Mouse (Mus musculus) midbrain, embryonic 11.5 days (tissue): ENCODE data around the gene Tle2. TPM values are rescaled to one million over a fixed set of nuclear protein-coding genes. Genes with fewer than 3 reads are reported as not detected.

ENCODE experiments used
- ATAC-seq: fragments of 200-750 bp; cut with Nextera tagmentation; 2 replicates; pipeline ENCODE4 v1.8.0; 2017; ENCODE audit warnings: moderate TSS enrichment, moderate library complexity; ENCODE audit not compliant: low FRiP score
- DNase-seq: peaks from one replicate; pipeline ENCODE4 v3.0.0; 2015; ENCODE audit warnings: low spot score; ENCODE audit errors: missing footprints
- H3K27ac ChIP-seq: fragments of 300-500 bp; sonication (generic); 2 replicates; pipeline ENCODE4 v1.5.1; 2014; ENCODE audit warnings: low read depth, low read length
- H3K27me3 ChIP-seq: fragments of 300-500 bp; sonication (generic); 2 replicates; pipeline ENCODE4 v1.6.1; 2014; ENCODE audit warnings: mild to moderate bottlenecking, low read length, moderate library complexity, mixed read lengths; ENCODE audit not compliant: control insufficient read depth, insufficient read depth
- H3K36me3 ChIP-seq: fragments of 300-500 bp; sonication (generic); 2 replicates; pipeline ENCODE4 v1.6.1; 2014; ENCODE audit warnings: mild to moderate bottlenecking, low read length, moderate library complexity, mixed read lengths; ENCODE audit not compliant: control insufficient read depth, insufficient read depth
- H3K4me1 ChIP-seq: fragments of 300-500 bp; sonication (generic); 2 replicates; pipeline ENCODE4 v1.6.1; 2014; ENCODE audit warnings: low read length; ENCODE audit not compliant: control insufficient read depth, insufficient read depth
- H3K4me2 ChIP-seq: fragments of 300-500 bp; sonication (generic); 2 replicates; pipeline ENCODE4 v1.6.1; 2014; ENCODE audit warnings: mild to moderate bottlenecking, moderate library complexity
- H3K4me3 ChIP-seq: fragments of 300-500 bp; sonication (generic); 2 replicates; pipeline ENCODE4 v1.5.1; 2014; ENCODE audit warnings: low read depth, low read length
- H3K9ac ChIP-seq: fragments of 300-500 bp; sonication (generic); 2 replicates; pipeline ENCODE4 v1.6.1; 2014; ENCODE audit warnings: low read length
- H3K9me3 ChIP-seq: fragments of 300-500 bp; sonication (generic); 2 replicates; pipeline ENCODE4 v1.6.1; 2016; ENCODE audit warnings: low read length; ENCODE audit not compliant: control insufficient read depth
- WGBS: fragments of 180-500 bp; shearing (Covaris S2); extraction: QIAGEN DNeasy Blood & Tissue Kit; methylation state at CpG from one replicate; pipeline ENCODE4 v1.1.7; 2014; 5-methylcytosine and 5-hydroxymethylcytosine counted together
- polyA plus RNA-seq: library from polyadenylated mRNA; unstranded; fragments of >200 nt; fragmentation: Nextera tagmentation; extraction: Ambion mirVana; gene quantifications from 2 replicates; pipeline ENCODE4 v1.2.1, GENCODE M21; 2014

The Tle2 gene
- polyA plus RNA-seq, 1 experiment from 2014 or later, result 6.2 TPM

DNA sequence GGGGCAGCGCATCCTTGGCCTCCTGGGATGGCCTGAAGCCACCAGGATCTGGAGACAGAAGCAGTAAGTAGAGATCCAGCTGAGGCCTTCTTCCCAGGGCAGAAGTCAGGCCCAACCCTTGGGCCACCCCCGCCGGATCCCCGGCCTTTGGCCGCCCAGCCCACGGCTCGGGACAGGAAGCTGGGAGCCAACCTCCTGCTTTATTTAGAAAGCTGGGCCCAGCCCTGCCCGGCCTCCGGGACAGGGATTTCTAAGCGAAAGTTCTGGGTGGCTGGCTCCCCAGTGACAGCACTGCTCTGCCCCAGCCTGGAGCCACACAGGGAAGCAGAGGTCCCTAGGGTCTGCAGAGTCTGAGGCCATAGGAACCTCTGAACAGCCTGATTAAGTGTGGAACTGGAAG, 32.6 kb upstream of the Tle2 start:
- 0 out of 2 replicates have a peak overlapping the region, but pooled peaks have one; percentile 12 for H3K9ac ChIP-seq
- DNase-seq, result no peak
- no peak overlapping the region for H3K27ac ChIP-seq
- no peak overlapping the region for H3K4me3 ChIP-seq
- peaks cover 1% of the 10 kb centered on the region; the same call in 1 of the 2 replicates for H3K36me3 ChIP-seq
- no peaks in the 10 kb centered on the region for H3K9me3 ChIP-seq
- H3K4me1 ChIP-seq, result peaks cover 23% of the 10 kb centered on the region
- 85% methylated on average over 10 of the region's 10 CpGs for WGBS
- no peak overlapping the region for H3K4me2 ChIP-seq
- ATAC-seq, result no peak
- H3K27me3 ChIP-seq, result no peaks in the 10 kb centered on the region

DNA sequence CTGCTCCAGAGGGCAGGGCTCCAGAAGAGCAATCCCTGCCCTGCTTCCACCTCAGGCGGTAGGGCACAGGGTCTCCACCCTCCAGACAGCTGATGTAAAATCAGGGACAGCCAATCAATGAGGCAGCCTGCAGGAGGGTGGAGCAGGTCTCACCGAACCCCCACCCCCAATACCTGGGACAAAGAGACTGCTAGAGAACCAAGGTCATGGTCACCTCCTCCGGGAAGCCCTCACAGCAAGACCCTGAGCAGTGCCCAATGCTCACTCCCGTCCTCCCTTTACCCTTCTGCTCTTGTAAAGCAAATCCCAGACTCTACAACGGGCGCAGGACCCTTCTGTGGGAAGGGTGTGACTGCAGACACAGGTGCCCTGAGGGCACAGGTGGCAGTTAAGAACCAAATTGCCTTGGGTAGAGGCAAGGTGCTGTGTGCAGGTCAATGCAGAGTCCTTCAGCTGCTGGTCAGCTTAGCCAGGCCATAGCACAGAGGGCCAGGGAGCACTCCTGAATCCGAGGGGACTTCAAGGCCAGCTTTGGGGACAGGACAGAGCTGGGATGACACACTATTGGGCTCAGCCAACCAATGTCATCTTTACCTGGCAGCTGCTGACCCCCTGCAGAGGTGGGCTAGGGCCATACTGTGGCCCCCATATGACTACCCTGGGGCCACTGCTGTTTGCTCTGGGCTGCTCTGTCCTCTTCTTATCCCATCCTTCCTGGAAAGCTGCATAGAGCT, 31.5 kb upstream of the Tle2 start:
- 78% methylated on average over 7 of the region's 7 CpGs for WGBS
- ATAC-seq (no peak), DNase-seq (no peak)

DNA sequence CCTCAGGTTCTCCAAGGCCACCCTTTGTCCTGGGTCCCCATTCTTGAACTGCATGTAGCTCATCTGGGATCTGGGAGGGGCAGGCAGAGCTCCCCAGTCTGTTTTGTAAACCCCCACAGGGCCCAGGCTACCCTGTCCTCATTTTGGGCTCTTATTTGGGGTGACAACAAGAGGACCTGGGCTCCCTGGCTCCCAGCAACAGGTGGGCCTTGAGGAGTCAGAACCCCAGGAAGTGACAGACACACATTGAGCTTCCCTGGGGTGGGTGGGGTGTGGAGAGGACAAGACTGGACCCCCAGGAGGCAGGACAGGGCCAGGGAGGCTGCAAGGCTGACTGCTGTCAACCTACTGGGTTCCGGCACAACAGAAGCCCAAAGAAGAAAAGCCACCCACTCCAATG, 30.7 kb upstream of the Tle2 start:
- H3K27me3 ChIP-seq, result no peaks in the 10 kb centered on the region
- 67% methylated on average over 1 of the region's 1 CpGs for WGBS

More for the DNA sequence above, 31.5 kb upstream of the Tle2 start:
- Histone ChIP-seq H3K27me3 (no peaks in the 10 kb centered on the region), H3K4me2 (peak overlapping the region; percentile 82), H3K9ac (peak overlapping the region; percentile 86), H3K36me3 (no peaks in the 10 kb centered on the region), H3K4me1 (peaks cover 23% of the 10 kb centered on the region), H3K27ac (no peak overlapping the region), H3K9me3 (no peaks in the 10 kb centered on the region), H3K4me3 (0 out of 2 replicates have a peak overlapping the region, but pooled peaks have one; percentile 2)

DNA sequence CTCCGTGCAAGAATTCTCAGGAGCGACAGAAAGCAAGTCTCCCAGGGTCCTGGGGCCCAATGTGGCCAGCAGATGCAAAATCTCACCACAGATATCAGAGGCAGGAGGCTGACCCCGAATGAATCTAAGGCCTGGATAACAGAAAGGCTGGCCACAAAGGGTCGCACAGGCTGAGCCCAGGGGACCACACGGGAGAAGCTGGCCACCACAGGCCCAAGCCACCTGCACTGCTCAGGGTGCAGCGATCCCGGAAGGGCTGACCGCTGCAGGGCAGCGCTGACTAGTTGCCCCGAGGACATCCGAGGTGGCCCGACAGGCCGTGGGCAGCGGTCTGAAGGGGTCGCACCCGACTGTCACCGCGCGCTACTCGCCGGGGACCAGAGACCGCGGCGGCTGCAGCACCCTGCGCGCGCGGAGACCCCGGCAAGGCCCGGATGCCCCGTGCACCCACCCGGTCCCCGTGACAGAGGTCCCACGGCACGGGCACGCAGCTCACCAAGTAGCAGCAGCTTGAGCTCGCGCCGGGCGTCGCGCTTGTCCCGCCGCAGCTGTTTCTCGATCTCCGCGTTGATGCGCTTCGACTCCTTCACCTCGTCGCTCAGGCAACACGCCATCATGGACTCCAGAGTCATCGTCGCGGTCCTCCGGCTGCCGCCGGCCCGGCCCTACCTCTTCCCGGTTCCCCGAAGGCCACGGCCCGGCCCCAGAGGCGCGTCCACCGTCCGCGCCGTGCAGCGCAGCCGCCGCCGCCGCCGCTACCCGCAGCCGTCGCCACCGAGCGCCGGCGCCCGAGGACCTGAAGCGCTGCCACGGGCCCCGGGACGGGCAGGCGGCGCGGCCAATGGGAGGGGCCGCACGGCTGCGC, 29.8 kb upstream of the Tle2 start:
- Histone ChIP-seq H3K27me3 (no peaks in the 10 kb centered on the region), H3K4me1 (peaks cover 23% of the 10 kb centered on the region), H3K4me3 (peak overlapping the region; percentile 65), H3K9ac (peak overlapping the region; percentile 86), H3K4me2 (peak overlapping the region; percentile 82), H3K36me3 (no peaks in the 10 kb centered on the region), H3K27ac (peak overlapping the region; percentile 55; the same call in 1 of the 2 replicates), H3K9me3 (no peaks in the 10 kb centered on the region)
- DNase-seq (peak; percentile 94), ATAC-seq (peak; percentile 29)
- WGBS, result under 1% methylated on average over 91 of the region's 93 CpGs

More for the DNA sequence above, 30.7 kb upstream of the Tle2 start:
- Histone ChIP-seq H3K36me3 (no peaks in the 10 kb centered on the region), H3K27ac (no peak overlapping the region), H3K9ac (peak overlapping the region; percentile 86), H3K4me1 (peaks cover 23% of the 10 kb centered on the region), H3K9me3 (no peaks in the 10 kb centered on the region), H3K4me2 (peak overlapping the region; percentile 82), H3K4me3 (peak overlapping the region; percentile 65)
- ATAC-seq (no peak), DNase-seq (no peak)

DNA sequence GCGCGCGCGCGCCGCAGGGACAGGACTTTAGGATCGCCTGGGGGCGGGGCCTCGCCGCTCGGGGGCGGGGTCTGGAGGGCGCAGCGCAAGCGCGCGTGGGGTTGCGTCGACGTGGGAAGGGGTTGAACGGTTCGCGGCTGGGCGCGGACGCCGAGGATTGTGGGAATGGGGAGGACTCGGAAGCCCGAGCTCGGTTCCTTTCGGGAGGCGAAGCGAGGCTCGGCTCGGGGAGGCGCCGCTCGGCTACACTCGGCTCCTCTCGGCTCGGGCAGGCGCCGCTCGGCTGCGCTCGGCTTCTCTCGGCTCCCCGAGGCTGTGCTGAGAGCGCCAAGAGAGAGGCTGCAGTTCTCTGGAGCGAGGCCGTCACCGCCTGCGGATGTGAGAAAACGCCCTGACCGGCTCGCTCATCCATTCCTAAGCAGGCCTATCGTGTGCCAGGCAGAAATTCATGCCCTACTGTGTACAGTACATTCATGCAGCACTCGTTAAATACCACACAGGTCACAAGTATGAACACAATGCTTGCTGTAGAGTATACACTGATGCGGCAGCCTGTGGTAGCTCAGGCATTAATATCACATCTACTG, 29.1 kb upstream of the Tle2 start, which contains the start of gene Gna11:
Gene Gna11 (minus strand): TSS at position 30 of the 587 bp plus-strand sequence.
- H3K9ac ChIP-seq, result peak within 1 kb of the TSS; percentile 86
- WGBS, result 2% methylated on average over 55 of the region's 59 CpGs
- peak within 1 kb of the TSS; percentile 80 for H3K27ac ChIP-seq
- H3K4me1 ChIP-seq, result peaks cover 23% of the 10 kb centered on the region
- ATAC-seq (peak; percentile 95), DNase-seq (peak; percentile 100)
- peak within 1 kb of the TSS; percentile 82 for H3K4me2 ChIP-seq
- no peaks in the 10 kb centered on the region for H3K36me3 ChIP-seq
- H3K4me3 ChIP-seq, result peak within 1 kb of the TSS; percentile 65
- no peaks in the 10 kb centered on the region for H3K9me3 ChIP-seq
- no peaks in the 10 kb centered on the region for H3K27me3 ChIP-seq

DNA sequence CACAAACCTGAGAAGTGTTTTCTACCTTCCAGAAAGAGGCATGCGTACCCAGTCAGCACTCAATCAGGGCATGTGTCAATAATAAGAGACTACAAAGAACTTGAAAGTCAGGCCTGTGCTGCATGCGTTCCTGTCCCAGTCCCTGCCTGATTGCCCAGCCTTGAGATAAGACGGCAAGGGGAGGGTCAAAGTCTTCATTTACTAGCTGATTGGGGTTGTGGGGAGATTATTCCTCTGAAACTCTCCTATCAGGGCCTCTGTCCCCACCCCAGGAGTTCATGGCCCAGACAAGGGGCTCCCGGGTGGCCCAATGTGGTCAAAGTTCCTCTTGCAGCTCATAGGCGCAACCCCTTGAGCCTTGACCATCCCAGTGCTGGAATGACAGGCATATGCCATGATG, 28.0 kb upstream of the Tle2 start:
- no peak overlapping the region for H3K9ac ChIP-seq

DNA sequence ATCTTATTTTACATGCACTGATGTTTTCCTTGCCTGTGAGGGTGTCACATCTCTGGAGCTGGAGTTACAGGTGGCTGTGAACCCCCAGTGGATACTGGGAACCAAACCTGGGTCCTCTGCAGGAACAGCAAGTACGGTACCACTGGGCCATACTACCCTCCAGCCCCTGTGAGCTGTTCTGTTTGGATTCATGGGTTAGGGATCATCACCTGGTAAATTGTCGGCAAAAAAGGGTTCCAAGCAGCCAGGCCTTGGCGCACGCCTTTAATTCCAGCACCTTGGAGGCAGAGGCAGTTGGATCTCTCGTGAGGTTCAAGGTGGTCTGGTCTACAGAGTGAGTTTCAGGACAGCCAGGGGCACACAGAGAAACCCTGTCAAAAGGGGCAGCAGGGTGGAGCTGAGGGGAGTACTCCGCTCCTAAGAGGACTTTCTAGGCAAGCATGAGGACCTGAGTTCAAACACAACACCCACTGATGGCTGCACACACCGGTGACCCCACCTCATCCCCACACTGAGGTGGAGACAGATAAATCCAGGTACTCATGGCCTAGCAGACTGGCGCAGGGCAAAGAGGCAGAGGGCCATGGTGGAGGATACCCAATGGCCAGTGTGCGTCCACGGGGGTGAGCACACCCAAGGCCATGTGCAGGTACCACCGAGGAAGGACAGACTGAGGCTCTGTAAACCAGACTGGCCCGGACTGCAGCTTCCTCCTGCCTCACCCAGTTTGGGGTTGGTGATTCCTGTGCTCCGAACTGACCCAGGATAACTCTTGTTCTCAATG, 27.4 kb upstream of the Tle2 start:
- no peak for ATAC-seq
- no peak for DNase-seq
- H3K4me1 ChIP-seq, result peaks cover 21% of the 10 kb centered on the region
- H3K9ac ChIP-seq, result no peak overlapping the region
- H3K27ac ChIP-seq, result no peak overlapping the region
- 94% methylated on average over 13 of the region's 13 CpGs for WGBS
- H3K9me3 ChIP-seq, result no peaks in the 10 kb centered on the region
- H3K4me3 ChIP-seq, result no peak overlapping the region
- no peaks in the 10 kb centered on the region for H3K36me3 ChIP-seq
- no peak overlapping the region for H3K4me2 ChIP-seq
- no peaks in the 10 kb centered on the region for H3K27me3 ChIP-seq

More for the DNA sequence above, 28.0 kb upstream of the Tle2 start:
- H3K9me3 ChIP-seq, result no peaks in the 10 kb centered on the region
- no peaks in the 10 kb centered on the region for H3K27me3 ChIP-seq
- no peak overlapping the region for H3K4me3 ChIP-seq
- H3K4me1 ChIP-seq, result peaks cover 23% of the 10 kb centered on the region
- no peak overlapping the region for H3K4me2 ChIP-seq
- no peak overlapping the region for H3K27ac ChIP-seq
- DNase-seq (no peak), ATAC-seq (no peak)
- 76% methylated on average over 5 of the region's 5 CpGs for WGBS
- no peaks in the 10 kb centered on the region for H3K36me3 ChIP-seq

DNA sequence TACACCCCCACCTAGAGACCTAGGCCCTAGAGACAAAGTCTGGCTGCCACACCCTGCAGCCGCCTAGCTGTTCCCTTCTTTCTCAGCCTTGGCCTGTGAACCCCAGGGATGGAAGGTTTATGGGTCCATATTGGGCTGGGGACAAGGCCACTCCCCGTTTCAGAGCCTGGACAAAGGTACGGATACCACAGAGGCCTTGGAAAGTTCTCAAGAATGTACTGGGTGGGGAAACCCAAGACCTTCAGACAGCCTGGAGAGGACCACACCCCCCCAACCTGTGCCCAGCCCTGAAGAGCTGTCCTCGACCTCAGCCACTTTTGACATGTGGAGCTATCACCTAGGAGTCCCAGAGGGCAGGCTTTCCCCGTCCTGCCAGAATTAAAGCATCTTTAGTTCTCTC, 25.4 kb upstream of the Tle2 start:
- DNase-seq, result no peak
- Histone ChIP-seq H3K27me3 (no peaks in the 10 kb centered on the region), H3K36me3 (no peaks in the 10 kb centered on the region), H3K9ac (no peak overlapping the region), H3K4me1 (peaks cover 3% of the 10 kb centered on the region), H3K4me2 (no peak overlapping the region), H3K4me3 (no peak overlapping the region), H3K27ac (no peak overlapping the region), H3K9me3 (no peaks in the 10 kb centered on the region)
- 79% methylated on average over 5 of the region's 5 CpGs for WGBS
- ATAC-seq, result no peak
